Comparison of ENCODE assay signal across 10 mouse cellular contexts in genomic region chr11:21453308-21454106, GRCm38 (mm10).
A peak's percentile ranks its signal among the peaks of the same experiment; 100 is the strongest.
DNase-seq lines count a peak whose midpoint lies in the region; ATAC-seq lines count a peak whose summit lies in the region.
"Had no signal": no experiment of that assay in that cellular context is flagged by ENCODE, and none has a peak within 500 bp of the region (broad histone marks: within the 10 kb centered on the region; RNA-seq: fewer than 3 reads in every experiment).

No protein-coding gene starts in this region.

- 71% methylated on average over 3 of the region's 4 CpGs for WGBS in heart, embryonic 12.5 days

- no peaks in the 10 kb centered on the region for H3K4me1 ChIP-seq in heart, embryonic 12.5 days (replicated peaks)
- H3K4me1 ChIP-seq: embryonic facial prominence, embryonic 15.5 days; limb, embryonic 15.5 days had no signal

- DNase-seq in heart, postnatal 10 days = peak; percentile 57 to 77
- DNase-seq in urinary bladder, postnatal 14 days (ENCODE audit: low spot score) = peak; percentile 15
- DNase-seq in urinary bladder, postnatal 36 days (ENCODE audit: low spot score in 2 of 2) = no peak
- DNase-seq in cerebellum, postnatal 14 days = peak; percentile 57 to 65
- peak; percentile 12 to 43 for DNase-seq in layer of hippocampus, postnatal 10 days (ENCODE audit: low spot score in 2 of 2)
- DNase-seq in telencephalon, adult 2 months (ENCODE audit: low read depth, low spot score) = peak; percentile 24
- DNase-seq in ovary, adult 18-20 months (ENCODE audit: low spot score) = no peak

- no peak overlapping the region for H3K9ac ChIP-seq in heart, embryonic 12.5 days
- H3K9ac ChIP-seq: embryonic facial prominence, embryonic 15.5 days; limb, embryonic 15.5 days had no signal

- no peak overlapping the region for H3K27ac ChIP-seq in heart, embryonic 12.5 days (ENCODE audit: poor library complexity, severe bottlenecking)
- H3K27ac ChIP-seq: embryonic facial prominence, embryonic 15.5 days; limb, embryonic 15.5 days had no signal

- no peak overlapping the region for H3K4me3 ChIP-seq in heart, embryonic 12.5 days
- H3K4me3 ChIP-seq: embryonic facial prominence, embryonic 15.5 days; limb, embryonic 15.5 days had no signal

- intact Hi-C loops in heart, postnatal 10 days (cut with DNase I) = loop anchor here (2.0 to 10.0 kb wide), 4 partner anchors 103 to 659 kb away; no protein-coding TSS in a partner anchor

- no peak overlapping the region for H3K4me2 ChIP-seq in heart, embryonic 12.5 days
- H3K4me2 ChIP-seq: embryonic facial prominence, embryonic 15.5 days; limb, embryonic 15.5 days had no signal

- no peaks in the 10 kb centered on the region for H3K36me3 ChIP-seq in heart, embryonic 12.5 days
- H3K36me3 ChIP-seq: embryonic facial prominence, embryonic 15.5 days; limb, embryonic 15.5 days had no signal

- H3K27me3 ChIP-seq in heart, embryonic 12.5 days (replicated peaks) = no peaks in the 10 kb centered on the region
- H3K27me3 ChIP-seq: embryonic facial prominence, embryonic 15.5 days; limb, embryonic 15.5 days had no signal

- no peak for ATAC-seq in heart, embryonic 12.5 days (ENCODE audit: insufficient number of reproducible peaks, low FRiP score)

- no peaks in the 10 kb centered on the region for H3K9me3 ChIP-seq in heart, embryonic 12.5 days (replicated peaks)
- H3K9me3 ChIP-seq: embryonic facial prominence, embryonic 15.5 days; limb, embryonic 15.5 days had no signal

Comparison
In these comparisons a context has a peak if more than half of its experiments do, and no peak if none do; other contexts are left out.
1. DNase-seq: peak in heart, postnatal 10 days (2 of 2), urinary bladder, postnatal 14 days (single experiment), cerebellum, postnatal 14 days (2 of 2), layer of hippocampus, postnatal 10 days (2 of 2) and telencephalon, adult 2 months (single experiment); none in urinary bladder, postnatal 36 days (0 of 2) and ovary, adult 18-20 months (single experiment).